Mouse (Mus musculus) bone marrow, adult 2 months (tissue): ENCODE measurements around the gene Cipc. TPM values are rescaled to one million over a fixed set of nuclear protein-coding genes. Genes with fewer than 3 reads are reported as not detected.

Source experiments
- H3K27ac ChIP-seq: fragments of 200-500 bp; 2 replicates; pipeline ENCODE4 v1.5.1; 2012; ENCODE audit warnings: low read depth, mild to moderate bottlenecking, control low read depth, inconsistent platforms, low read length; ENCODE audit not compliant: control insufficient read depth, poor library complexity, insufficient read depth
- H3K4me1 ChIP-seq: fragments of 200-500 bp; 2 replicates; pipeline ENCODE4 v1.6.1; 2011; ENCODE audit warnings: low read length; ENCODE audit not compliant: control insufficient read depth, insufficient read depth
- H3K4me3 ChIP-seq: fragments of 200-500 bp; replicated peaks from 2 replicates; pipeline ENCODE3; 2011; ENCODE audit warnings: mild to moderate bottlenecking, low read depth, low read length, control low read depth; ENCODE audit not compliant: control insufficient read depth
- CTCF ChIP-seq: fragments of 200-500 bp; IDR thresholded peaks from 2 replicates; pipeline ENCODE4 v1.5.1; 2011; ENCODE audit warnings: low read length, control low read depth; ENCODE audit not compliant: control insufficient read depth, insufficient read depth
- POLR2A ChIP-seq: fragments of 200-500 bp; IDR thresholded peaks from 2 replicates; pipeline ENCODE4 v1.6.1; 2011; ENCODE audit warnings: low read depth, mild to moderate bottlenecking, control low read depth, low read length, borderline replicate concordance; ENCODE audit not compliant: control insufficient read depth
- WGBS: fragments of 180-500 bp; shearing (Covaris S2); methylation state at CpG from one replicate; pipeline ENCODE4 v1.1.7; 2018; 5-methylcytosine and 5-hydroxymethylcytosine counted together
- polyA plus RNA-seq: library from polyadenylated mRNA; stranded (reverse); fragments of >200 nt; gene quantifications from 2 replicates; pipeline ENCODE4 v1.2.4, GENCODE M21; 2011; ENCODE audit warnings: low replicate concordance; ENCODE audit not compliant: missing spikeins, insufficient read depth, insufficient read length

Cipc gene
- polyA plus RNA-seq, 1 experiment, result 5.5 TPM

GRCm38 (mm10) chr12:86938571-86938970, 8.3 kb upstream of the Cipc start:
- Histone ChIP-seq H3K4me1 (no peaks in the 10 kb centered on the region), H3K4me3 (no peak overlapping the region), H3K27ac (no peak overlapping the region)
- TF ChIP-seq POLR2A, result no peak
- TF ChIP-seq CTCF, result no peak
- WGBS, result 75% methylated on average over 9 of the region's 9 CpGs

DNA sequence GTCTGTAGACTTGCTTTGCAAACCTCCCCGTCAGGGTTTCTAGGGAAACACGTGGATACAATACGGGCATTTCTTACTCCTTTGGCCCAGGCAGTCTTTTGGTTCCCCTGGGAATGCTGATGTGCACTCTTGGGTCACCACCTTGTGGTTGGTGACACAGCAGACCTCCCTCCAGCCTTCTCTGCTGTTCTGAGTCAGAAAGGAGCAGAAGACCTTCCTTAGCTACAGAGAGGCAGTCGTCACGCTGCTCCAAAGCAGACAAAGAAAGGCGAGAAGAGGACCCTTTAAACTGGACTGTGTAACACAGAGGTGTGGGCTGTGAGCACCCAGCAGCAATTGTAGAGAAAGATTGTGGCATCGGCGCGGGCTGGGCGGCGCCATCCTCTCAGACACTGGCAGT, 5.7 kb upstream of the Cipc start:
- Histone ChIP-seq H3K4me3 (no peak overlapping the region), H3K4me1 (no peaks in the 10 kb centered on the region), H3K27ac (no peak overlapping the region)
- TF ChIP-seq CTCF (no peak), POLR2A (no peak)
- 66% methylated on average over 11 of the region's 11 CpGs for WGBS

DNA sequence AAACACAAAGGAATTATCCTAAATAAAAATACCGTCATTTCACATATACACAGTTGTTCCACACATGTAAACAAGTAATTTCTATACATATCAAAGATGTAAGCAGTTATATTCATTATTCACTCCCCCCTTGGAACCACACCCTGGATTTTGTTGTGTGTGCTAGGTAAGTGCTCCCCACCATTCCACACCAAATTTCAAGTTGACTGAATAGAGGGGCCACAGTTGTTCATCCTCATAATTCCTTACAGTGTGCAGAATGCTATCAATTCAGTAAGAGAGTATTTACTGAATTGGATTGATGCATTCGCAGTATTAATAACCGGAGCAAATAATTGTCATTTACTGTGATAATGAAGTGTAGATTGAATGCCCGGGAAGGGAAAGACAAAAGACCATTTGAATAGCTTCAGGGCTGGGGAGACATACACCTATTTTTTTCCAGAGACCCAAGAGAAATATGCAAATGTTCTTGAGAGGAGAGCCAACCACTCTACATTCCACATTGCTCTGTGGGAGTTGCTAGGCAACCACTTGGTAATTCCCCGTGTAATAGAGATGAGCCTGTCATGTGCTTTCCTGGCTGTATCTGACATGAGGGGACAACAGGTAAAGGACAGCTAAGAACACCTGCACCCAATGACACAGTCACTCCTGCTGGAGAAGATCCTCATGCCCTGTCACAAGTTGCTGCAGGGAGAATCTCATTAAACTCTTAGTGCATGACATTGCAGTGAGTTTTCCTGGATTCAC, 4.9 kb upstream of the Cipc start:
- Histone ChIP-seq H3K4me1 (no peaks in the 10 kb centered on the region), H3K27ac (no peak overlapping the region), H3K4me3 (no peak overlapping the region)
- TF ChIP-seq POLR2A (no peak), CTCF (no peak)
- WGBS, result 58% methylated on average over 5 of the region's 5 CpGs

DNA sequence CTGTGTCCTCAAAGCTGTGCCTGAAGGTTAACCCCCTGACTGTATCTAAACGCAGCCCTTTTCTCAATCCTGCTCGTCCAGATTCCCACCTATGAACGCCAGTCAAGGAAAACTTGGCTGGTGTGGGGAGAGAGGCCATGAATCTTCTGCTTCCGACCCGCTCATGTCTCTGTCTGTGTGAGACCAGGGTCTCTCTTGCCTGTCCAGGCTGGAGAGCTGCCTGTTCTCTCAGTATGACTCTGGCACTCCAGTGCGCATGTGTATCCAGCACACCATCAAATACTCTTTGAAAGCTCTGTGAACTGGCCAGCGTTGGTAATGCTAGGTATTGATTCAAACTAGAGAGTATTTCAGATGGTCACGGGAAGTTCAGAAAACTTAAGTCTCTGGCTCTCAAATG, 3.4 kb upstream of the Cipc start:
- Histone ChIP-seq H3K27ac (no peak overlapping the region), H3K4me1 (peaks cover 2% of the 10 kb centered on the region; the same call in 1 of the 2 replicates), H3K4me3 (no peak overlapping the region)
- TF ChIP-seq CTCF (no peak), POLR2A (no peak)
- 84% methylated on average over 8 of the region's 8 CpGs for WGBS

- no peak overlapping the region for H3K27ac ChIP-seq
- H3K4me1 ChIP-seq, result peaks cover 4% of the 10 kb centered on the region
- TF ChIP-seq CTCF, result peak; percentile 45; the same call in 1 of the 2 replicates
- no peak for TF ChIP-seq POLR2A
- 2% methylated on average over 4 of the region's 4 CpGs for WGBS
- no peak overlapping the region for H3K4me3 ChIP-seq
Measured at GRCm38 (mm10) chr12:86945126-86945525, 1.7 kb upstream of the Cipc start.

GRCm38 (mm10) chr12:86946301-86946781, 502 bp upstream of the Cipc start:
- WGBS, result under 1% methylated on average over 17 of the region's 17 CpGs
- H3K4me1 ChIP-seq, result peaks cover 6% of the 10 kb centered on the region
- H3K27ac ChIP-seq, result peak overlapping the region; percentile 95
- peak overlapping the region; percentile 72 for H3K4me3 ChIP-seq
- TF ChIP-seq POLR2A (no peak), CTCF (no peak)

GRCm38 (mm10) chr12:86947681-86948401, 998 bp downstream of the Cipc start:
- TF ChIP-seq CTCF, result no peak
- TF ChIP-seq POLR2A, result no peak
- 10% methylated on average over 26 of the region's 26 CpGs for WGBS
- Histone ChIP-seq H3K4me3 (peak overlapping the region; percentile 72), H3K27ac (peak overlapping the region; percentile 95), H3K4me1 (peaks cover 6% of the 10 kb centered on the region)

- Histone ChIP-seq H3K4me1 (peaks cover 6% of the 10 kb centered on the region), H3K4me3 (no peak overlapping the region), H3K27ac (no peak overlapping the region)
- 41% methylated on average over 6 of the region's 6 CpGs for WGBS
- no peak for TF ChIP-seq POLR2A
- TF ChIP-seq CTCF, result no peak
Measured at GRCm38 (mm10) chr12:86948627-86949026, 1.8 kb downstream of the Cipc start.

DNA sequence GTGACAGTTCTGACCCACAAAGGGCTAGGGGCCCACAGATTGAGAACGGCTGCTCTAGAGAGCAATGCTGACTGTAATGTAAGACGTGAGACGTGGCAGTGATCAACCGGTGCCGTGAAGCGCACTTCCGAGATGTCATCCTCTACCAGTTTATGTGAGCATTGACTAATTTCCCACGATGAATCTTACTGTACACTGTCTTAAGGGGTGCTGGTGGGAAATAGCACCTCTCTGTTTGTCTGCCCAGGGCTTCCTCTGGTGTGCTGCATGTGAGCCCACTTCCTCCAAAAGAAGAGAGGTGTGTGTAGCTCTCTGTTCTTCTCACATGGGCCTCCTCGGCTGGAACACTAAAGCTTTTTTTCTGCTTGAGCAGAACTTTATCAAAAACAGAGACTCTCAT, 2.7 kb downstream of the Cipc start:
- Histone ChIP-seq H3K27ac (peak overlapping the region; percentile 6; the same call in 1 of the 2 replicates), H3K4me3 (no peak overlapping the region), H3K4me1 (peaks cover 6% of the 10 kb centered on the region)
- WGBS, result 13% methylated on average over 9 of the region's 9 CpGs
- TF ChIP-seq CTCF (no peak), POLR2A (no peak)
